Mouse (Mus musculus): ENCODE measurements around the gene Klhl33. TPM values are rescaled to one million over a fixed set of nuclear protein-coding genes. Genes with fewer than 3 reads are reported as not detected.
A peak's percentile ranks its signal among the peaks of the same experiment; 100 is the strongest.
"Not testable (repeated sequence)": the region's sequence is repeated elsewhere in the genome, so short reads cannot be mapped to it uniquely, and the experiment has no call there.

The Klhl33 gene
- total RNA-seq (2021) = 10 to 100 TPM; 22.3 to 25.8 TPM
- 14.4 and 26.7 TPM in 2 replicates for polyA plus RNA-seq (2012; rRNA removed)
- long read RNA-seq, full-length matches to known transcripts = 42 of 44 reads
- long read RNA-seq, partial matches to known transcripts = 0 of 44 reads
- long read RNA-seq, other reads (novel, unspliced or antisense) = 2 of 44 reads

GRCm38 (mm10) chr14:50897374-50897765 lies at the start of gene Klhl33:
TSS of gene Klhl33 (minus strand) at chr14:50897507.
- Histone ChIP-seq H3K27ac (peak within 1 kb of the TSS; percentile 91), H3K4me1 (ENCODE audit: control insufficient read depth, insufficient read depth, low read length) (peaks cover 4% of the 10 kb centered on the region), H3K4me3 (peak within 1 kb of the TSS; percentile 32), H3K36me3 (ENCODE audit: control insufficient read depth, insufficient read depth, low read length) (no peaks in the 10 kb centered on the region), H3K27me3 (ENCODE audit: control insufficient read depth, insufficient read depth, low read length) (no peaks in the 10 kb centered on the region), H3K9ac (ENCODE audit: low read depth, low read length) (peak within 1 kb of the TSS; percentile 41), H3K79me2 (replicated peaks; ENCODE audit: control insufficient read depth, insufficient read depth, low read length) (no peaks in the 10 kb centered on the region)
- intact Hi-C loops (cut with DNase I) = no loop called here
- TF ChIP-seq EP300 (IDR thresholded peaks at IDR 0.05; ENCODE audit: insufficient read depth, low read depth, low read length) (peak; percentile 54; the same call in 1 of the 2 replicates), POLR2A (IDR thresholded peaks at IDR 0.05; ENCODE audit: insufficient read depth, low read depth, low read length) (peak; percentile 62; the same call in 1 of the 2 replicates), CTCF (IDR thresholded peaks at IDR 0.05) (no peak)
- 33% methylated on average over 7 of the region's 7 CpGs for WGBS
- DNase-seq = peak; percentile 52 to 57

GRCm38 (mm10) chr14:50945526-50945925 lies 48.2 kb upstream of the Klhl33 start:
- Histone ChIP-seq H3K4me3 (peak overlapping the region; percentile 56), H3K27ac (peak overlapping the region; percentile 88)
- not testable (repeated sequence) for H3K9ac ChIP-seq (ENCODE audit: low read depth, low read length); DNase-seq; H3K4me1 ChIP-seq (ENCODE audit: control insufficient read depth, insufficient read depth, low read length); H3K36me3 ChIP-seq (ENCODE audit: control insufficient read depth, insufficient read depth, low read length); H3K79me2 ChIP-seq (replicated peaks; ENCODE audit: control insufficient read depth, insufficient read depth, low read length); H3K27me3 ChIP-seq (ENCODE audit: control insufficient read depth, insufficient read depth, low read length)
- 29% methylated on average over 3 of the region's 3 CpGs for WGBS
- intact Hi-C loops (cut with DNase I) = loop anchor here (2.0 kb wide), 1 partner anchor 15 kb away; the partner anchor contains the start of genes Pip4p1 and Pnp

- not testable (repeated sequence) for H3K4me1 ChIP-seq (ENCODE audit: control insufficient read depth, insufficient read depth, low read length); H3K36me3 ChIP-seq (ENCODE audit: control insufficient read depth, insufficient read depth, low read length); DNase-seq; H3K27me3 ChIP-seq (ENCODE audit: control insufficient read depth, insufficient read depth, low read length); H3K79me2 ChIP-seq (replicated peaks; ENCODE audit: control insufficient read depth, insufficient read depth, low read length)
- Histone ChIP-seq H3K4me3 (peak overlapping the region; percentile 56), H3K9ac (ENCODE audit: low read depth, low read length) (peak overlapping the region; percentile 71), H3K27ac (peak overlapping the region; percentile 88)
- intact Hi-C loops (cut with DNase I) = loop anchor here (2.0 kb wide), 1 partner anchor 14 kb away; the partner anchor contains the start of genes Pip4p1 and Pnp
- 15% methylated on average over 6 of the region's 6 CpGs for WGBS
Observed at GRCm38 (mm10) chr14:50945081-50945480, 47.8 kb upstream of the Klhl33 start.

- 1% methylated on average over 15 of the region's 15 CpGs for WGBS
- peak; percentile 61 for TF ChIP-seq CTCF (IDR thresholded peaks at IDR 0.05)
Observed at GRCm38 (mm10) chr14:50944668-50945033, 47.3 kb upstream of the Klhl33 start.

GRCm38 (mm10) chr14:50943932-50944667 lies 46.8 kb upstream of the Klhl33 start, which contains the start of gene Gm49342:
TSS of gene Gm49342 (plus strand) at chr14:50944517.
- intact Hi-C loops (cut with DNase I) = loop anchor here (1.0 to 2.0 kb wide), 2 partner anchors 13 to 119 kb away; partner anchors contain the start of genes Pip4p1 and Pnp
- Histone ChIP-seq H3K27me3 (ENCODE audit: control insufficient read depth, insufficient read depth, low read length) (no peaks in the 10 kb centered on the region), H3K4me3 (peak within 1 kb of the TSS; percentile 56), H3K27ac (peak within 1 kb of the TSS; percentile 88), H3K4me1 (ENCODE audit: control insufficient read depth, insufficient read depth, low read length) (peaks cover 5% of the 10 kb centered on the region), H3K9ac (ENCODE audit: low read depth, low read length) (peak within 1 kb of the TSS; percentile 71), H3K79me2 (replicated peaks; ENCODE audit: control insufficient read depth, insufficient read depth, low read length) (no peaks in the 10 kb centered on the region; the same call in 1 of the 2 replicates), H3K36me3 (ENCODE audit: control insufficient read depth, insufficient read depth, low read length) (no peaks in the 10 kb centered on the region)
- WGBS = 8% methylated on average over 31 of the region's 31 CpGs
- TF ChIP-seq EP300 (IDR thresholded peaks at IDR 0.05; ENCODE audit: insufficient read depth, low read depth, low read length) = peak; percentile 84; the same call in 1 of the 2 replicates
- no peak for TF ChIP-seq CTCF (IDR thresholded peaks at IDR 0.05)
- TF ChIP-seq POLR2A (IDR thresholded peaks at IDR 0.05; ENCODE audit: insufficient read depth, low read depth, low read length) = peak; percentile 97
- DNase-seq = peak; percentile 97

More at GRCm38 (mm10) chr14:50944668-50945033, 47.3 kb upstream of the Klhl33 start:
- intact Hi-C loops (cut with DNase I) = loop anchor here (1.0 to 2.0 kb wide), 2 partner anchors 14 to 119 kb away; partner anchors contain the start of genes Pip4p1 and Pnp
- not testable (repeated sequence) for DNase-seq; H3K4me1 ChIP-seq (ENCODE audit: control insufficient read depth, insufficient read depth, low read length); H3K79me2 ChIP-seq (replicated peaks; ENCODE audit: control insufficient read depth, insufficient read depth, low read length); H3K27me3 ChIP-seq (ENCODE audit: control insufficient read depth, insufficient read depth, low read length); H3K36me3 ChIP-seq (ENCODE audit: control insufficient read depth, insufficient read depth, low read length)
- Histone ChIP-seq H3K9ac (ENCODE audit: low read depth, low read length) (peak overlapping the region; percentile 59), H3K27ac (peak overlapping the region; percentile 88), H3K4me3 (peak overlapping the region; percentile 56)

- H3K4me1 ChIP-seq (ENCODE audit: control insufficient read depth, insufficient read depth, low read length) = peaks cover 1% of the 10 kb centered on the region; the same call in 1 of the 2 replicates
- no peak for DNase-seq
- H3K4me3 ChIP-seq = no peak overlapping the region
- no peak for TF ChIP-seq EP300 (IDR thresholded peaks at IDR 0.05; ENCODE audit: insufficient read depth, low read depth, low read length)
- no peak for TF ChIP-seq POLR2A (IDR thresholded peaks at IDR 0.05; ENCODE audit: insufficient read depth, low read depth, low read length)
- no peak for TF ChIP-seq CTCF (IDR thresholded peaks at IDR 0.05)
- no peak overlapping the region for H3K27ac ChIP-seq
- intact Hi-C loops (cut with DNase I) = no loop called here
- 26% methylated on average over 2 of the region's 2 CpGs for WGBS
- no peaks in the 10 kb centered on the region for H3K36me3 ChIP-seq (ENCODE audit: control insufficient read depth, insufficient read depth, low read length)
- H3K9ac ChIP-seq (ENCODE audit: low read depth, low read length) = no peak overlapping the region
- no peaks in the 10 kb centered on the region for H3K79me2 ChIP-seq (replicated peaks; ENCODE audit: control insufficient read depth, insufficient read depth, low read length)
- no peaks in the 10 kb centered on the region for H3K27me3 ChIP-seq (ENCODE audit: control insufficient read depth, insufficient read depth, low read length)
Observed at GRCm38 (mm10) chr14:50938940-50939339, 41.6 kb upstream of the Klhl33 start.

Data from heart, adult 2 months (tissue).